Mouse (Mus musculus): ENCODE results near the gene Shank2.

GRCm38 (mm10) chr7:144244203-144244602 lies 242.5 kb downstream of the Shank2 start:
- TF ChIP-seq CTCF (IDR thresholded peaks at IDR 0.05; ENCODE audit: low read depth) (no peak), EP300 (IDR thresholded peaks at IDR 0.05; ENCODE audit: low read depth) (no peak)

All from liver, postnatal 0 days (tissue).